Mouse (Mus musculus): ENCODE results near the gene Tcf7l2. TPM values are rescaled to one million over a fixed set of nuclear protein-coding genes. Genes with fewer than 3 reads are reported as not detected.

Tcf7l2 gene
- polyA plus RNA-seq, 1 experiment from 2014 or later, result 180 TPM

GRCm38 (mm10) chr19:55839036-55839555, 97.5 kb downstream of the Tcf7l2 start:
- Histone ChIP-seq H3K9ac (no peak overlapping the region), H3K9me3 (no peaks in the 10 kb centered on the region), H3K27me3 (no peaks in the 10 kb centered on the region), H3K4me3 (no peak overlapping the region), H3K4me2 (replicated peaks) (no peak overlapping the region; the same call in 1 of the 2 replicates), H3K4me1 (peaks cover 77% of the 10 kb centered on the region), H3K27ac (peak overlapping the region; percentile 72), H3K36me3 (no peaks in the 10 kb centered on the region)
- ATAC-seq (ENCODE audit: low FRiP score, low read depth), result no peak
- WGBS, result 39% methylated on average over 10 of the region's 10 CpGs

- Histone ChIP-seq H3K4me2 (replicated peaks) (no peak overlapping the region), H3K27ac (0 out of 2 replicates have a peak overlapping the region, but pooled peaks have one; percentile 10), H3K9ac (no peak overlapping the region), H3K27me3 (no peaks in the 10 kb centered on the region), H3K4me1 (peaks cover 92% of the 10 kb centered on the region), H3K4me3 (no peak overlapping the region), H3K9me3 (no peaks in the 10 kb centered on the region), H3K36me3 (0 out of 2 replicates have a peak, but pooled peaks cover 6% of the 10 kb centered on the region)
- WGBS, result 72% methylated on average over 10 of the region's 10 CpGs
- ATAC-seq (ENCODE audit: low FRiP score, low read depth), result no peak
Measured at GRCm38 (mm10) chr19:55840499-55841121, 99.0 kb downstream of the Tcf7l2 start.

- no peaks in the 10 kb centered on the region for H3K9me3 ChIP-seq
- no peak overlapping the region for H3K4me2 ChIP-seq (replicated peaks)
- 0 out of 2 replicates have a peak, but pooled peaks cover 8% of the 10 kb centered on the region for H3K36me3 ChIP-seq
- peaks cover 95% of the 10 kb centered on the region for H3K4me1 ChIP-seq
- 57% methylated on average over 7 of the region's 7 CpGs for WGBS
- H3K27me3 ChIP-seq, result no peaks in the 10 kb centered on the region
- ATAC-seq (ENCODE audit: low FRiP score, low read depth), result no peak
- H3K27ac ChIP-seq, result peak overlapping the region; percentile 63; the same call in 1 of the 2 replicates
- H3K4me3 ChIP-seq, result no peak overlapping the region
- no peak overlapping the region for H3K9ac ChIP-seq
Measured at GRCm38 (mm10) chr19:55842046-55842445, 100.4 kb downstream of the Tcf7l2 start.

- Histone ChIP-seq H3K9ac (no peak overlapping the region), H3K27me3 (no peaks in the 10 kb centered on the region), H3K4me2 (replicated peaks) (peak overlapping the region; percentile 12), H3K4me3 (no peak overlapping the region), H3K36me3 (0 out of 2 replicates have a peak, but pooled peaks cover 13% of the 10 kb centered on the region), H3K27ac (peak overlapping the region; percentile 80), H3K4me1 (peaks cover 88% of the 10 kb centered on the region), H3K9me3 (no peaks in the 10 kb centered on the region)
- peak; percentile 72 for ATAC-seq (ENCODE audit: low FRiP score, low read depth)
- 22% methylated on average over 11 of the region's 11 CpGs for WGBS
Measured at GRCm38 (mm10) chr19:55843111-55843887, 101.7 kb downstream of the Tcf7l2 start.

GRCm38 (mm10) chr19:55845702-55846101, 104.1 kb downstream of the Tcf7l2 start:
- Histone ChIP-seq H3K9me3 (no peaks in the 10 kb centered on the region), H3K27ac (no peak overlapping the region), H3K36me3 (0 out of 2 replicates have a peak, but pooled peaks cover 13% of the 10 kb centered on the region), H3K27me3 (no peaks in the 10 kb centered on the region), H3K4me2 (replicated peaks) (no peak overlapping the region), H3K4me3 (no peak overlapping the region), H3K9ac (no peak overlapping the region), H3K4me1 (peaks cover 84% of the 10 kb centered on the region)
- no peak for ATAC-seq (ENCODE audit: low FRiP score, low read depth)
- 92% methylated on average over 2 of the region's 2 CpGs for WGBS

GRCm38 (mm10) chr19:55846256-55846655, 104.6 kb downstream of the Tcf7l2 start:
- Histone ChIP-seq H3K4me3 (no peak overlapping the region), H3K4me1 (peaks cover 84% of the 10 kb centered on the region), H3K27me3 (no peaks in the 10 kb centered on the region), H3K4me2 (replicated peaks) (no peak overlapping the region), H3K9me3 (no peaks in the 10 kb centered on the region), H3K27ac (no peak overlapping the region), H3K9ac (no peak overlapping the region), H3K36me3 (0 out of 2 replicates have a peak, but pooled peaks cover 13% of the 10 kb centered on the region)
- ATAC-seq (ENCODE audit: low FRiP score, low read depth), result no peak
- WGBS, result 68% methylated on average over 6 of the region's 6 CpGs

- Histone ChIP-seq H3K9me3 (no peaks in the 10 kb centered on the region), H3K4me1 (peaks cover 85% of the 10 kb centered on the region), H3K9ac (no peak overlapping the region), H3K4me3 (no peak overlapping the region), H3K27ac (no peak overlapping the region), H3K27me3 (no peaks in the 10 kb centered on the region), H3K36me3 (0 out of 2 replicates have a peak, but pooled peaks cover 13% of the 10 kb centered on the region), H3K4me2 (replicated peaks) (no peak overlapping the region)
- WGBS, result 72% methylated on average over 4 of the region's 4 CpGs
- ATAC-seq (ENCODE audit: low FRiP score, low read depth), result no peak
Measured at GRCm38 (mm10) chr19:55847043-55847442, 105.4 kb downstream of the Tcf7l2 start.

GRCm38 (mm10) chr19:55850402-55851078, 108.9 kb downstream of the Tcf7l2 start:
- Histone ChIP-seq H3K27me3 (no peaks in the 10 kb centered on the region), H3K4me1 (peaks cover 68% of the 10 kb centered on the region), H3K9ac (no peak overlapping the region), H3K36me3 (peaks cover 8% of the 10 kb centered on the region; the same call in 1 of the 2 replicates), H3K4me2 (replicated peaks) (no peak overlapping the region), H3K9me3 (no peaks in the 10 kb centered on the region), H3K4me3 (no peak overlapping the region), H3K27ac (no peak overlapping the region)
- ATAC-seq (ENCODE audit: low FRiP score, low read depth), result no peak
- 74% methylated on average over 8 of the region's 8 CpGs for WGBS

GRCm38 (mm10) chr19:55851498-55852324, 110.1 kb downstream of the Tcf7l2 start:
- no peak overlapping the region for H3K4me2 ChIP-seq (replicated peaks)
- H3K4me3 ChIP-seq, result no peak overlapping the region
- no peaks in the 10 kb centered on the region for H3K27me3 ChIP-seq
- H3K9ac ChIP-seq, result no peak overlapping the region
- no peak overlapping the region for H3K27ac ChIP-seq
- WGBS, result 75% methylated on average over 19 of the region's 19 CpGs
- H3K4me1 ChIP-seq, result peaks cover 56% of the 10 kb centered on the region
- H3K9me3 ChIP-seq, result no peaks in the 10 kb centered on the region
- peaks cover 5% of the 10 kb centered on the region; the same call in 1 of the 2 replicates for H3K36me3 ChIP-seq
- ATAC-seq (ENCODE audit: low FRiP score, low read depth), result no peak

- H3K4me2 ChIP-seq (replicated peaks), result no peak overlapping the region
- peaks cover 11% of the 10 kb centered on the region; the same call in 1 of the 2 replicates for H3K36me3 ChIP-seq
- H3K27ac ChIP-seq, result no peak overlapping the region
- no peak overlapping the region for H3K9ac ChIP-seq
- no peaks in the 10 kb centered on the region for H3K9me3 ChIP-seq
- peaks cover 50% of the 10 kb centered on the region for H3K4me1 ChIP-seq
- 78% methylated on average over 10 of the region's 10 CpGs for WGBS
- no peaks in the 10 kb centered on the region for H3K27me3 ChIP-seq
- no peak for ATAC-seq (ENCODE audit: low FRiP score, low read depth)
- no peak overlapping the region for H3K4me3 ChIP-seq
Measured at GRCm38 (mm10) chr19:55854389-55854788, 112.8 kb downstream of the Tcf7l2 start.

GRCm38 (mm10) chr19:55855571-55855970, 114.0 kb downstream of the Tcf7l2 start:
- Histone ChIP-seq H3K9me3 (no peaks in the 10 kb centered on the region), H3K27ac (no peak overlapping the region), H3K36me3 (peaks cover 16% of the 10 kb centered on the region; the same call in 1 of the 2 replicates), H3K9ac (no peak overlapping the region), H3K27me3 (no peaks in the 10 kb centered on the region), H3K4me2 (replicated peaks) (no peak overlapping the region), H3K4me1 (peaks cover 42% of the 10 kb centered on the region), H3K4me3 (no peak overlapping the region)
- no peak for ATAC-seq (ENCODE audit: low FRiP score, low read depth)
- 76% methylated on average over 5 of the region's 5 CpGs for WGBS
